Mouse (Mus musculus) CH12.LX (cell line): Measurements from ENCODE around the gene Gm10382. TPM values are rescaled to one million over a fixed set of nuclear protein-coding genes. Genes with fewer than 3 reads are reported as not detected.

Source experiments
- DNase-seq: peaks from one replicate; pipeline ENCODE4 v3.0.0-alpha.2; 2013; ENCODE audit errors: extremely low read depth
- H3K27ac ChIP-seq: 2 replicates; pipeline ENCODE4 v1.5.1; 2012; ENCODE audit warnings: low read depth, mild to moderate bottlenecking, control low read depth, moderate library complexity; ENCODE audit not compliant: insufficient read depth
- H3K27me3 ChIP-seq: replicated peaks from 2 replicates; pipeline ENCODE3; 2012; ENCODE audit warnings: inconsistent platforms
- H3K36me3 ChIP-seq, 2 experiments: replicated peaks in 1 of 2; 2 replicates each; pipeline versions ENCODE3 to v1.6.1; 2012; ENCODE audit warnings: inconsistent platforms in 1 of 2, low read length in 1 of 2, mild to moderate bottlenecking in 1 of 2, mixed read lengths in 1 of 2, moderate library complexity in 1 of 2; ENCODE audit not compliant: control insufficient read depth in 1 of 2, insufficient read depth in 1 of 2
- H3K4me1 ChIP-seq, 2 experiments: 2 replicates each; pipeline ENCODE4 v1.6.1; 2012; ENCODE audit warnings: inconsistent platforms in 1 of 2, moderate library complexity in 1 of 2; ENCODE audit not compliant: insufficient read depth in 2 of 2, control insufficient read depth in 1 of 2
- H3K4me2 ChIP-seq: 2 replicates; pipeline ENCODE4 v1.6.1; 2012; ENCODE audit warnings: low read depth, mild to moderate bottlenecking, control low read depth; ENCODE audit not compliant: poor library complexity, insufficient read depth, severe bottlenecking
- H3K4me3 ChIP-seq, 3 experiments: fragments of 150-350 bp in 1 of 3; sonication (generic) in 1 of 3; replicated peaks in 1 of 3; 2 replicates each; pipeline versions ENCODE3 to v1.5.1; 2011 to 2012; ENCODE audit warnings: low read depth in 2 of 3, low read length in 2 of 3, mild to moderate bottlenecking in 2 of 3, moderate library complexity in 2 of 3, control low read depth in 1 of 3, improper control_type of control experiment in 1 of 3, inconsistent platforms in 1 of 3, mixed read lengths in 1 of 3; ENCODE audit not compliant: poor library complexity in 1 of 3
- H3K79me2 ChIP-seq: replicated peaks from 2 replicates; pipeline ENCODE4 v1.6.1; 2012; ENCODE audit warnings: mild to moderate bottlenecking, moderate library complexity; ENCODE audit not compliant: control insufficient read depth, poor library complexity, insufficient read depth, severe bottlenecking; ENCODE audit errors: extremely low read depth
- H3K9ac ChIP-seq: 2 replicates; pipeline ENCODE4 v1.6.1; 2012; ENCODE audit warnings: low read depth, mild to moderate bottlenecking, control low read depth, moderate library complexity; ENCODE audit not compliant: insufficient read depth
- H3K9me3 ChIP-seq: replicated peaks from 2 replicates; pipeline ENCODE3; 2012; ENCODE audit warnings: low read length, inconsistent platforms, mixed read lengths
- BHLHE40 ChIP-seq: IDR thresholded peaks from 2 replicates; pipeline ENCODE4 v1.6.1; 2011; ENCODE audit warnings: mild to moderate bottlenecking, low read depth, low read length, improper control_type of control experiment
- CHD2 ChIP-seq: IDR thresholded peaks from 2 replicates; pipeline ENCODE4 v1.6.1; 2011; ENCODE audit warnings: low read length, improper control_type of control experiment
- CTCF ChIP-seq, 2 experiments: IDR thresholded peaks in 1 of 2; conservative IDR thresholded peaks in 1 of 2; 2 replicates each; pipeline ENCODE4 v1.5.1; 2011 to 2012; ENCODE audit warnings: low read depth in 2 of 2, low read length in 2 of 2, improper control_type of control experiment in 1 of 2, inconsistent platforms in 1 of 2, mild to moderate bottlenecking in 1 of 2, moderate library complexity in 1 of 2
- E2F4 ChIP-seq: IDR thresholded peaks from 2 replicates; pipeline ENCODE4 v1.6.1; 2011; ENCODE audit warnings: low read depth, low read length, improper control_type of control experiment; ENCODE audit not compliant: insufficient replicate concordance
- ELF1 ChIP-seq: IDR thresholded peaks from 2 replicates; pipeline ENCODE4 v1.6.1; 2014; ENCODE audit warnings: low read depth, mild to moderate bottlenecking, inconsistent platforms, low read length, improper control_type of control experiment
- EP300 ChIP-seq: IDR thresholded peaks from 2 replicates; pipeline ENCODE4 v1.6.1; 2011; ENCODE audit warnings: low read length, improper control_type of control experiment
- ETS1 ChIP-seq: conservative IDR thresholded peaks from 2 replicates; pipeline ENCODE4 v1.6.1; 2012; ENCODE audit warnings: low read depth, mild to moderate bottlenecking, inconsistent platforms, low read length, improper control_type of control experiment, moderate library complexity
- GABPA ChIP-seq: IDR thresholded peaks from 2 replicates; pipeline ENCODE4 v1.6.1; 2012; ENCODE audit warnings: low read depth, low read length, improper control_type of control experiment, inconsistent platforms; ENCODE audit not compliant: insufficient replicate concordance
- IRF4 ChIP-seq: IDR thresholded peaks from 2 replicates; pipeline ENCODE4 v1.6.1; 2014; ENCODE audit warnings: low read depth, mild to moderate bottlenecking, inconsistent platforms, low read length, improper control_type of control experiment
- JUN ChIP-seq: IDR thresholded peaks from 2 replicates; pipeline ENCODE4 v1.6.1; 2011; ENCODE audit warnings: low read depth, mild to moderate bottlenecking, low read length, improper control_type of control experiment, moderate library complexity; ENCODE audit not compliant: insufficient read depth
- KAT2A ChIP-seq: IDR thresholded peaks from 2 replicates; pipeline ENCODE4 v1.6.1; 2012; ENCODE audit warnings: low read length, improper control_type of control experiment, inconsistent platforms; ENCODE audit not compliant: insufficient replicate concordance
- MAFK ChIP-seq: IDR thresholded peaks from 2 replicates; pipeline ENCODE4 v1.6.1; 2011; ENCODE audit warnings: low read length, improper control_type of control experiment; ENCODE audit not compliant: insufficient replicate concordance
- MAZ ChIP-seq: IDR thresholded peaks from 2 replicates; pipeline ENCODE4 v1.6.1; 2012; ENCODE audit warnings: low read depth, mild to moderate bottlenecking, inconsistent platforms, low read length, improper control_type of control experiment, moderate library complexity
- MXI1 ChIP-seq: IDR thresholded peaks from 2 replicates; pipeline ENCODE4 v1.6.1; 2011; ENCODE audit warnings: mild to moderate bottlenecking, low read depth, low read length, improper control_type of control experiment
- MYC ChIP-seq: IDR thresholded peaks from 2 replicates; pipeline ENCODE4 v1.6.1; 2011; ENCODE audit warnings: low read depth, mild to moderate bottlenecking, improper control_type of control experiment, low read length
- NELFE ChIP-seq: IDR thresholded peaks from 2 replicates; pipeline ENCODE4 v1.6.1; 2011; ENCODE audit warnings: low read depth, low read length, improper control_type of control experiment
- NRF1 ChIP-seq: IDR thresholded peaks from 2 replicates; pipeline ENCODE4 v1.6.1; 2014; ENCODE audit warnings: low read depth, mild to moderate bottlenecking, inconsistent platforms, low read length, improper control_type of control experiment, moderate library complexity
- PAX5 ChIP-seq: IDR thresholded peaks from 2 replicates; pipeline ENCODE4 v1.6.1; 2012; ENCODE audit warnings: low read length, inconsistent platforms, mixed read lengths
- POLR2A ChIP-seq: IDR thresholded peaks from 2 replicates; pipeline ENCODE4 v1.6.1; 2011; ENCODE audit warnings: low read depth, mild to moderate bottlenecking, improper control_type of control experiment, low read length
- RAD21 ChIP-seq: IDR thresholded peaks from 2 replicates; pipeline ENCODE4 v1.6.1; 2011; ENCODE audit warnings: low read depth, mild to moderate bottlenecking, low read length, improper control_type of control experiment, moderate library complexity
- SIN3A ChIP-seq: IDR thresholded peaks from 2 replicates; pipeline ENCODE4 v1.6.1; 2012; ENCODE audit warnings: low read length, improper control_type of control experiment, inconsistent platforms
- SMC3 ChIP-seq: IDR thresholded peaks from 2 replicates; pipeline ENCODE4 v1.6.1; 2011; ENCODE audit warnings: low read depth, low read length, improper control_type of control experiment
- TCF12 ChIP-seq: IDR thresholded peaks from 2 replicates; pipeline ENCODE4 v1.6.1; 2014; ENCODE audit warnings: low read depth, mild to moderate bottlenecking, inconsistent platforms, low read length, improper control_type of control experiment
- USF1 ChIP-seq: IDR thresholded peaks from 2 replicates; pipeline ENCODE4 v1.6.1; 2014; ENCODE audit warnings: low read depth, mild to moderate bottlenecking, inconsistent platforms, low read length, improper control_type of control experiment
- USF2 ChIP-seq: conservative IDR thresholded peaks from 2 replicates; pipeline ENCODE4 v1.6.1; 2011; ENCODE audit warnings: low read depth, low read length, improper control_type of control experiment
- ZC3H11A ChIP-seq: IDR thresholded peaks from 2 replicates; pipeline ENCODE4 v1.6.1; 2012; ENCODE audit warnings: low read depth, mild to moderate bottlenecking, inconsistent platforms, low read length, improper control_type of control experiment
- ZKSCAN1 ChIP-seq: IDR thresholded peaks from 2 replicates; pipeline ENCODE4 v1.6.1; 2012; ENCODE audit warnings: low read depth, inconsistent platforms, low read length, improper control_type of control experiment, borderline replicate concordance
- ZMIZ1 ChIP-seq: IDR thresholded peaks from 2 replicates; pipeline ENCODE4 v1.6.1; 2012; ENCODE audit warnings: low read depth, mild to moderate bottlenecking, inconsistent platforms, low read length, improper control_type of control experiment
- dilution Hi-C: fragments of 300-500 bp; cut with MboI; formaldehyde crosslinking; loops from 2 replicates; pipeline ENCODE4 v1.14.3; 2020; ENCODE audit warnings: low sequenced_read_pairs; ENCODE audit not compliant: extremely low pct_unique_long_range_greater_than_20kb, extremely low pct_ligation_motif_present
- in situ Hi-C: fragments of 300-500 bp; cut with MboI; formaldehyde crosslinking; loops from 3 replicates; pipeline ENCODE4 v1.14.3; 2019; ENCODE audit warnings: low sequenced_read_pairs, low pct_ligation_motif_present, low pct_unique_long_range_greater_than_20kb, mixed read lengths
- polyA plus RNA-seq: library from polyadenylated mRNA; unstranded; fragments of >175 nt; gene quantifications from 2 replicates; pipeline ENCODE4 v1.2.1, GENCODE M21; 2012; ENCODE audit warnings: low read depth; ENCODE audit not compliant: insufficient read length
- total RNA-seq, 2 experiments: library from RNA; depleted of rRNA; stranded (reverse); fragments of 300-350 nt in 1 of 2; fragments of >200 nt in 1 of 2; gene quantifications; 2 replicates each; pipeline ENCODE4 v1.2.3; 2012 to 2014

The Gm10382 gene
- total and polyA plus RNA-seq, 3 experiments: 0.59 to 1.1 TPM; not detected in 1

- dilution Hi-C loops: no loop called here
- peaks cover 2 to 53% of the 10 kb centered on the region in 2 experiments; a peak in 3 of 4 replicates for H3K4me1 ChIP-seq
- in situ Hi-C loops: no loop called here
Measured at GRCm38 (mm10) chr5:125381954-125382672, 7.0 kb upstream of the Gm10382 start.

DNA sequence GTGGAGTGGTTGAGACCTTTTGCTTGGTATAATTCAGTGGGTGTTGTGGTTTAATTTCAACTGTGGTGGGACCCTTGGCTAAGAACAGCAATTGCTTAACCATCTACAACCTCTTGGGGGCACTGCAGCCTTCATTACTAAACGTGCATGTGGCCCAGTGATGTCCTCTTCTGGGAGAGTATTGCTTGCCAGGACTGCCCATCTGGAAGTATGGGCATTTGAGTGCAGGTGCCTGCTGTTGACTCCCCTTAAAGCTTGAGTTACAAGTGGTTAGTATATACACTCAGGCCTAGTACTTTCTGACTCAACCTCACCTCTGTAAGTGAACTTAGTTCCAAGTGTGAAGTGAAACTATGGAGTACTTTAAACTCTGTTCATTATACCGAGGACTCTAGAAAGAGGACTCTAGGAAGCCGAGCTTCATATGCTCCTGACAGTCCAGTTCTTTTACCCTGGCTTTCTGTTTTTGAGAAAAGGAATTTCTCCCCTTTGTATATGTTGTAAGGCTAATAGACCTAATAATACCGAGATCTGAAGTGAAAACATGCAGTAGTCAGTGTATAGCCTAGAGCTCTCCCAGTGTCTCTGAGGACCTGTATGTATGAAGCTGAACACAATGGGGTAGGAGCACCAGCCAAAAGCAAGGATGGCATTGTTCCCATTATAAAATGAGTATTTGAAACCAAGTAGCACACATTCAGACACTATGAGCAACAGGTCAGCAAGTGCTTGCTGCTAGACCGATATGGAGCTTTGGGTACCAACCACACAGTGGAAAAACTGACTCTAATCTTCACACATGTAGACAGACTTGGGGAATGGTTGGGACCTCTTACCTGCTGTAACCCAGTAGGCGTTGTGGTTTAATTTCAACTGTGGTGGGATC lies 6.2 kb upstream of the Gm10382 start:
- peaks cover 18 to 20% of the 10 kb centered on the region in 2 experiments for H3K36me3 ChIP-seq
- peaks cover 11% of the 10 kb centered on the region for H3K79me2 ChIP-seq
- H3K4me1 ChIP-seq: peaks cover 0 to 45% of the 10 kb centered on the region in 2 experiments; a peak in 3 of 4 replicates
- no peaks in the 10 kb centered on the region for H3K9me3 ChIP-seq
- no peak overlapping the region for H3K4me3 ChIP-seq
- no peak overlapping the region for H3K27ac ChIP-seq
- H3K4me2 ChIP-seq: 0 out of 2 replicates have a peak overlapping the region, but pooled peaks have one; percentile 23
- DNase-seq: no peak
- no peak overlapping the region for H3K9ac ChIP-seq
- H3K27me3 ChIP-seq: no peaks in the 10 kb centered on the region
- in situ Hi-C loops (no loop called here), dilution Hi-C loops (no loop called here)
- TF ChIP-seq MYC (peak; percentile 74), ELF1 (no peak), E2F4 (no peak), ZC3H11A (no peak), SMC3 (peak; percentile 72), USF2 (no peak), CTCF (conservative IDR thresholded peaks at IDR 0.05 in 1 of 2, IDR thresholded peaks at IDR 0.05 in 1 of 2; ENCODE audit: low read depth in 2 of 2, low read length in 2 of 2) (peak; percentile 54 to 89; a peak in 3 of 4 replicates), KAT2A (no peak), SIN3A (no peak), ETS1 (peak; percentile 68), BHLHE40 (0 out of 2 replicates have a peak, but pooled peaks have one; percentile 35), NELFE (no peak), IRF4 (peak; percentile 47; the same call in 1 of the 2 replicates), POLR2A (peak; percentile 20; the same call in 1 of the 2 replicates), PAX5 (no peak), ZMIZ1 (no peak; the same call in none of the 2 replicates), ZKSCAN1 (no peak), GABPA (no peak), MAFK (no peak), TCF12 (0 out of 2 replicates have a peak, but pooled peaks have one; percentile 41), CHD2 (peak; percentile 48), JUN (peak; percentile 84), MAZ (0 out of 2 replicates have a peak, but pooled peaks have one; percentile 57), NRF1 (no peak), RAD21 (peak; percentile 84), MXI1 (no peak), USF1 (no peak), EP300 (peak; percentile 74)

More at GRCm38 (mm10) chr5:125381954-125382672, 7.0 kb upstream of the Gm10382 start:
- DNase-seq: no peak
- Histone ChIP-seq H3K27me3 (no peaks in the 10 kb centered on the region), H3K27ac (no peak overlapping the region), H3K9me3 (no peaks in the 10 kb centered on the region), H3K4me2 (no peak overlapping the region), H3K9ac (no peak overlapping the region), H3K79me2 (peaks cover 11% of the 10 kb centered on the region), H3K4me3 (no peak overlapping the region)
- TF ChIP-seq ETS1 (no peak), ZMIZ1 (0 out of 2 replicates have a peak, but pooled peaks have one; percentile 55)
- TF ChIP-seq, all 38 proteins: peak for 1
- peaks cover 17 to 18% of the 10 kb centered on the region in 2 experiments for H3K36me3 ChIP-seq
